Mouse (Mus musculus) hindbrain, embryonic 11.5 days (tissue): ENCODE measurements around the gene Gm20458. TPM values are rescaled to one million over a fixed set of nuclear protein-coding genes. Genes with fewer than 3 reads are reported as not detected.

Experiments used
- ATAC-seq: fragments of 200-750 bp; cut with Nextera tagmentation; 2 replicates; pipeline ENCODE4 v1.8.0; 2017; ENCODE audit warnings: mild to moderate bottlenecking, moderate TSS enrichment, moderate library complexity; ENCODE audit not compliant: low FRiP score
- DNase-seq: peaks from one replicate; pipeline ENCODE4 v3.0.0-alpha.2; 2015; ENCODE audit warnings: low spot score
- H3K27ac ChIP-seq: fragments of 300-500 bp; sonication (generic); 2 replicates; pipeline ENCODE4 v1.5.1; 2014; ENCODE audit warnings: mild to moderate bottlenecking, low read depth, low read length
- H3K27me3 ChIP-seq: fragments of 300-500 bp; sonication (generic); 2 replicates; pipeline ENCODE4 v1.6.1; 2014; ENCODE audit warnings: mild to moderate bottlenecking, low read length, moderate library complexity, mixed read lengths; ENCODE audit not compliant: control insufficient read depth, insufficient read depth
- H3K36me3 ChIP-seq: fragments of 300-500 bp; sonication (generic); 2 replicates; pipeline ENCODE4 v1.6.1; 2014; ENCODE audit warnings: mild to moderate bottlenecking, low read length, moderate library complexity, mixed read lengths; ENCODE audit not compliant: control insufficient read depth, insufficient read depth
- H3K4me1 ChIP-seq: fragments of 300-500 bp; sonication (generic); replicated peaks from 2 replicates; pipeline ENCODE4 v1.6.1; 2014; ENCODE audit warnings: low read length, mixed read lengths; ENCODE audit not compliant: control insufficient read depth, insufficient read depth
- H3K4me2 ChIP-seq: fragments of 300-500 bp; sonication (generic); replicated peaks from 2 replicates; pipeline ENCODE4 v1.6.1; 2014; ENCODE audit warnings: mild to moderate bottlenecking, low read depth, low read length
- H3K4me3 ChIP-seq: fragments of 300-500 bp; sonication (generic); 2 replicates; pipeline ENCODE4 v1.5.1; 2014; ENCODE audit warnings: low read depth, low read length
- H3K9ac ChIP-seq: fragments of 300-500 bp; sonication (generic); 2 replicates; pipeline ENCODE4 v1.6.1; 2014; ENCODE audit warnings: low read depth, low read length
- H3K9me3 ChIP-seq: fragments of 300-500 bp; sonication (generic); 2 replicates; pipeline ENCODE4 v1.6.1; 2016; ENCODE audit warnings: low read length; ENCODE audit not compliant: control insufficient read depth
- WGBS: fragments of 180-500 bp; shearing (Covaris S2); extraction: QIAGEN DNeasy Blood & Tissue Kit; methylation state at CpG from one replicate; pipeline ENCODE4 v1.1.7; 2014; 5-methylcytosine and 5-hydroxymethylcytosine counted together
- polyA plus RNA-seq: library from polyadenylated mRNA; unstranded; fragments of >200 nt; fragmentation: Nextera tagmentation; extraction: Ambion mirVana; gene quantifications from 2 replicates; pipeline ENCODE4 v1.2.1, GENCODE M21; 2014

The Gm20458 gene
- polyA plus RNA-seq, 1 experiment from 2014 or later: 4.8 TPM

DNA sequence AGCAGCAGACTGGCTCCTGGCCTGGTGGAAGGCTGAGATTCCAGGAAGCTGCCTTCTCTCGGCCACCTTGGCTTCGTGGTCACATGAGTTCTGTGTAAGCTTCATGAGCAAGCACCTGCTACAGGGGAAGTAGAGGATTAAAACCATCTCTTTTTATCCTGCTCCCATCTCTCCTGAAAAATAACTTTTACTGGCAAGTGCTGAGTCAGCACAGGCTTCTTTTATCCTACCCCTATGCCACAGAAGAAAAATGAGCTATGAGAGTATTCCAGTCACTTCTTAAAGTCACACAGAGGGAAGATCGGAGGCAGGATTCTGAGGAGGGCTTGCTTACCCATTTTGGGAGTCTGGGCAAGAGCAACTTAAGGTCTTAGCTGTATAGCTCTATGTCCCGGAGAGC, 76.2 kb downstream of the Gm20458 start:
- DNase-seq: no peak
- no peaks in the 10 kb centered on the region for H3K9me3 ChIP-seq
- H3K27me3 ChIP-seq: no peaks in the 10 kb centered on the region
- H3K4me1 ChIP-seq: no peaks in the 10 kb centered on the region
- H3K4me2 ChIP-seq: no peak overlapping the region
- H3K4me3 ChIP-seq: no peak overlapping the region
- no peak overlapping the region for H3K27ac ChIP-seq
- H3K9ac ChIP-seq: no peak overlapping the region
- no peak for ATAC-seq
- WGBS: 85% methylated on average over 4 of the region's 4 CpGs
- H3K36me3 ChIP-seq: no peaks in the 10 kb centered on the region

Other genes starting within 250 kb of the Gm20458 start
- not detected in 2 replicates for gene Wfdc15b, start 239.3 kb upstream of the Gm20458 start, polyA plus RNA-seq
- gene Svs2, start 222.5 kb upstream of the Gm20458 start, polyA plus RNA-seq: not detected in 2 replicates
- not detected in 2 replicates for gene Svs3b, start 204.3 kb upstream of the Gm20458 start, polyA plus RNA-seq
- not detected in 2 replicates for gene Svs4, start 182.5 kb upstream of the Gm20458 start, polyA plus RNA-seq
- gene Svs3a, start 171.7 kb upstream of the Gm20458 start, polyA plus RNA-seq: not detected in 2 replicates
- not detected in 2 replicates for gene Svs6, start 144.2 kb upstream of the Gm20458 start, polyA plus RNA-seq
- gene Svs5, start 128.2 kb upstream of the Gm20458 start, polyA plus RNA-seq: not detected in 2 replicates
- 0.43 and 0.46 TPM in 2 replicates for gene Slpi, start 71.9 kb upstream of the Gm20458 start, polyA plus RNA-seq
- gene Rbpjl, start 57.8 kb upstream of the Gm20458 start, polyA plus RNA-seq: not detected in 2 replicates
- 0.71 and 0.91 TPM in 2 replicates for gene Matn4, start 55.8 kb upstream of the Gm20458 start, polyA plus RNA-seq
- 9.8 and 11.6 TPM in 2 replicates for gene Sdc4, start 17.1 kb upstream of the Gm20458 start, polyA plus RNA-seq
- gene Sys1, start 4.0 kb upstream of the Gm20458 start, polyA plus RNA-seq: 71.3 and 72.2 TPM in 2 replicates
- gene Trp53tg5, start 12.8 kb downstream of the Gm20458 start, polyA plus RNA-seq: not detected in 2 replicates
- 2.4 and 3.8 TPM in 2 replicates for gene Dbndd2, start 25.1 kb downstream of the Gm20458 start, polyA plus RNA-seq
- 47.9 and 56.8 TPM in 2 replicates for gene Pigt, start 36.6 kb downstream of the Gm20458 start, polyA plus RNA-seq
- 22.9 TPM in 2 replicates for gene Wfdc2, start 101.4 kb downstream of the Gm20458 start, polyA plus RNA-seq
- gene Spint3, start 112.5 kb downstream of the Gm20458 start, polyA plus RNA-seq: not detected in 2 replicates
- gene Wfdc6a, start 124.5 kb downstream of the Gm20458 start, polyA plus RNA-seq: not detected in 2 replicates
- gene Eppin, start 132.6 kb downstream of the Gm20458 start, polyA plus RNA-seq: not detected in 2 replicates
- gene Wfdc6b, start 152.6 kb downstream of the Gm20458 start, polyA plus RNA-seq: not detected in 2 replicates
- gene Wfdc8, start 152.7 kb downstream of the Gm20458 start, polyA plus RNA-seq: not detected in 2 replicates
- gene Wfdc16, start 177.8 kb downstream of the Gm20458 start, polyA plus RNA-seq: not detected in 2 replicates
- gene Wfdc10, start 195.1 kb downstream of the Gm20458 start, polyA plus RNA-seq: not detected in 2 replicates
- not detected in 2 replicates for gene Wfdc9, start 195.6 kb downstream of the Gm20458 start, polyA plus RNA-seq
- gene Wfdc11, start 213.1 kb downstream of the Gm20458 start, polyA plus RNA-seq: not detected in 2 replicates
- 0.24 TPM in 1 of 2 replicates, not detected in the other for gene Wfdc13, start 224.1 kb downstream of the Gm20458 start, polyA plus RNA-seq
- gene Spint4, start 237.5 kb downstream of the Gm20458 start, polyA plus RNA-seq: not detected in 2 replicates